Mouse (Mus musculus) lung, postnatal 0 days (tissue): ENCODE measurements around the gene Pank1. TPM values are rescaled to one million over a fixed set of nuclear protein-coding genes. Genes with fewer than 3 reads are reported as not detected.
A peak's percentile ranks its signal among the peaks of the same experiment; 100 is the strongest.

Experiments used
- ATAC-seq: fragments of 200-750 bp; cut with Nextera tagmentation; 2 replicates; pipeline ENCODE4 v1.8.0; 2017; ENCODE audit warnings: moderate library complexity
- DNase-seq: peaks from one replicate; pipeline ENCODE4 v3.0.0-alpha.2; 2016; ENCODE audit warnings: low spot score
- H3K27ac ChIP-seq: fragments of 300-500 bp; sonication (generic); 2 replicates; pipeline ENCODE4 v1.5.1; 2014; ENCODE audit warnings: antibody characterized with exemption, mild to moderate bottlenecking, low read length, mixed read lengths
- H3K27me3 ChIP-seq: fragments of 300-500 bp; sonication (generic); replicated peaks from 2 replicates; pipeline ENCODE4 v1.6.1; 2014; ENCODE audit warnings: low read length, mixed read lengths; ENCODE audit not compliant: insufficient read depth
- H3K36me3 ChIP-seq: fragments of 300-500 bp; sonication (generic); 2 replicates; pipeline ENCODE4 v1.6.1; 2014; ENCODE audit warnings: low read length, mixed read lengths; ENCODE audit not compliant: insufficient read depth
- H3K4me1 ChIP-seq: fragments of 300-500 bp; sonication (generic); 2 replicates; pipeline ENCODE4 v1.6.1; 2014; ENCODE audit warnings: antibody characterized with exemption, low read depth, low read length, mixed read lengths; ENCODE audit not compliant: insufficient read depth
- H3K4me2 ChIP-seq: fragments of 300-500 bp; sonication (generic); replicated peaks from 2 replicates; pipeline ENCODE4 v1.6.1; 2014; ENCODE audit warnings: low read depth, mild to moderate bottlenecking, low read length, moderate library complexity, mixed read lengths
- H3K4me3 ChIP-seq: fragments of 300-500 bp; sonication (generic); 2 replicates; pipeline ENCODE4 v1.5.1; 2014; ENCODE audit warnings: low read depth, low read length
- H3K9ac ChIP-seq: fragments of 300-500 bp; sonication (generic); replicated peaks from 2 replicates; pipeline ENCODE4 v1.6.1; 2014; ENCODE audit warnings: low read depth, mild to moderate bottlenecking
- H3K9me3 ChIP-seq: fragments of 300-500 bp; sonication (generic); 2 replicates; pipeline ENCODE4 v1.6.1; 2016; ENCODE audit warnings: low read length, mixed read lengths
- CTCF ChIP-seq: IDR thresholded peaks from 2 replicates; pipeline ENCODE4 v1.5.1; 2016; ENCODE audit warnings: antibody characterized with exemption, mild to moderate bottlenecking
- EP300 ChIP-seq: IDR thresholded peaks from 2 replicates; pipeline ENCODE4 v1.6.1; 2016; ENCODE audit warnings: antibody characterized with exemption, mild to moderate bottlenecking, control low read depth
- WGBS: fragments of 180-500 bp; shearing (Covaris S2); extraction: QIAGEN DNeasy Blood & Tissue Kit; methylation state at CpG from one replicate; pipeline ENCODE4 v1.1.7; 2014; 5-methylcytosine and 5-hydroxymethylcytosine counted together
- polyA plus RNA-seq: library from polyadenylated mRNA; unstranded; fragments of >200 nt; fragmentation: Nextera tagmentation; extraction: Ambion mirVana; gene quantifications from 2 replicates; pipeline ENCODE4 v1.2.1, GENCODE M21; 2015

Pank1 gene
- polyA plus RNA-seq, 1 experiment from 2014 or later: 5.6 TPM

DNA sequence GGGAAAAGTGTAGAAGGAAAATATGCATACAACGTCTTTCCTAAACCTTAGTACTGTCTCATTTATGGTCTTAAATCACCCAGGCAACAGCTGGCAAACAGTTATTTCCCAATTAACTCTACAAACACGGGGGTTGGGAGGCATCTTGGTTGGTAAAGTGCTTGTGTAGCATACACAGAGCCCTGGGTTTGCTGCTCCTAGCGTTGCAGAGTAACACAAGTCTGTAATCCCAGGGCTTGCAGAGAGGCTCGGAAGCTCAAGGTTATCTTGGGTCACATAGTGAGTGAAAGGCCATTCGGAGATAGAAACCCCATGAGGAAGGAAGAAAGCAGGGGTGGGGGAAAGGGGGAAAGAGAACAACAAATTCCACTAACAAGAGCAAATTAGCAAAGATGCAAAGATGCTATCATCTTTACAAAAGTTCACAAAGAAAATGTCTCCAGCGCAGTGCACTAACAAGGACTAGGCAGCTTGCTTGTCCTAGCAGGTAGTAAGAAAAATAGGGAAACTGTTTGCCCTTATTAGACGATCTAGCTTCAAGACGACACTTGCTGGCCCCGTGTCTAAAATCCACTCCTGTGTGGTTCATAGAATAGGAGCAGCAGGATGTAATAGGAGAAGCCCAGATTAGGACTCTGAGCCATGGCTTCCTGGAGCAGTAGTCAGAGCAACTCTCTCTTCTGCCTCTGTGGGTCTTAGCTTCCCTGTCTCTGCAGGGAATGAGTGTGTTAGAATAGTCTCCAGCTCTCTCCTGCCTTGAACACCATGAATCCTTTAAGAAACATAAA is 37.3 kb downstream of the Pank1 start:
- TF ChIP-seq EP300 (no peak), CTCF (no peak)
- 31% methylated on average over 9 of the region's 9 CpGs for WGBS

DNA sequence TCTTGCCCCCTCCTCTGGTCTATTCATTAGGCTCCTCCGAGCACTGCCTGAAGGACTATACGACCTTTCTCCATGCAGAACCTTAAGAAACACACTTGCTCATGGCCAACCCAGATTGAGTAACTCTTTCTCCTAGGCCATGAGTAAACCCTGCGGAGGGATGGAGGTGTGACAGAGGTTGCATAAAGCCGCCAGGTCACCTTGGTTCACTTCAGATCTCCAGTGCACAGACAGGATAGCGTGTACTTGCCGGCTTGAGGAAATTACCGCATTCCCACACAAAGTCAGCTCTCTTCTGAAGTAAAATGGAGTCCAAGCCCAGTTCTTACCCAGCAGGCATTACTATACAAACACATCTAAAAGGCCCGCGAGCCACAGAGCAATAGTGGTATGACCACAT is 40.6 kb downstream of the Pank1 start:
- no peak for ATAC-seq
- no peak for DNase-seq
- WGBS: 89% methylated on average over 9 of the region's 9 CpGs

More for the DNA sequence above, 37.3 kb downstream of the Pank1 start:
- Histone ChIP-seq H3K4me3 (no peak overlapping the region), H3K27ac (no peak overlapping the region), H3K4me1 (no peaks in the 10 kb centered on the region; the same call in 1 of the 2 replicates), H3K4me2 (no peak overlapping the region), H3K27me3 (no peaks in the 10 kb centered on the region), H3K9ac (no peak overlapping the region), H3K36me3 (peaks cover 4% of the 10 kb centered on the region; the same call in 1 of the 2 replicates), H3K9me3 (no peaks in the 10 kb centered on the region)
- ATAC-seq (no peak), DNase-seq (no peak)

DNA sequence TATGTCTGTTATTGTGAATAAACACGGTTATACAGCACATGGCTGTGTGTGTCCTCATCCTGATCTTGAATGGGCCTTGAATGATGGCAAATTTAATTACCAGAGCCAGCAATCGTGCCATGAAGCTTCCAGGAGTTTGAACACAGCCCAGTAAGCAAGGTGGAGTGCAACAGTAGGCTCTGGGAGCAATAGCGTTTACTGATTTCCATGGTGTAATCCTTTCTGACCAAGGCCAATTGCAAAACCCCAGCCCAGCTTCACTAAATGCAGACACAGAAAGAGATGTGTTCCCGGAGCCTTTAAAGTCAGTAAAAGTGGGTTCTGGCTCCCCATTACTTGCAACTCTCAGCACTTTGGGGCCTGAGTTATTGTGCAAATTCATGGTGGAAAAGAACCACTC is 47.6 kb downstream of the Pank1 start:
- no peaks in the 10 kb centered on the region for H3K36me3 ChIP-seq

More for the DNA sequence above, 40.6 kb downstream of the Pank1 start:
- Histone ChIP-seq H3K27ac (no peak overlapping the region), H3K9me3 (no peaks in the 10 kb centered on the region), H3K27me3 (no peaks in the 10 kb centered on the region), H3K9ac (no peak overlapping the region), H3K4me3 (no peak overlapping the region), H3K36me3 (peaks cover 4% of the 10 kb centered on the region; the same call in 1 of the 2 replicates), H3K4me2 (no peak overlapping the region), H3K4me1 (no peaks in the 10 kb centered on the region)
- TF ChIP-seq EP300 (no peak), CTCF (no peak)

DNA sequence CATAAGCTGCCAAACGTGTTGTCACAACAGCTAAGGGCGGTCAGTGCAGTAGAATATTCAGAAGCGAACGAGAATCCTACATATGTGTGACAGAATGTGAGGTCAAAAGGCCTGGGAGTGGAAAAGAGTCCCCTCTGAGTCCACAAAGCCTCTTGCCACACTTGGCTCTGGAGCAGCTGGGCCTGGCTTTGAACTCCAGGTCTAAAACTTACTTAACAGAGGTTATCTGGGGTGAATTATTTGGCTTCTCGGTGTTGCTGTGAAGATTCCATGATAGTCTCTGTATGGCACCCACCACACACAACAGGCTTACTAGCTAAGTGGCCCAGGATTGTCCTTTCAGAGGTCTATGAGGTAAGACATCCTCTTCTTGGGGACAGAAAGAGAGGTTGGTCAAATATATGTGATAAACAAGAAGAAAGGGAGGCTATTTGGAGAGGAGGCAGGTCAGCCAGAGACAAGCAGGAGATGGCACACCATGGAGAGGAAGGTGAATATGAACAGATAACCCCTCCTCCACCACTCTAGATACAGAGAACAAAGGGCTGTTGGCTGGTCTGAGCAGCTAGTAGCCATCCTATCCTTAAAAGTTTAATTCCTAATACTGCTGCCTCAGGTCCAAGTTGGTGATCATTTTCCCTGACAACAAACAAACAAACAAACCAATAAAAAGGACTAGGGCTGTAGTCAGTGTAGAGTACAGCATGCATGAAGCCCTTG is 51.2 kb downstream of the Pank1 start:
- ATAC-seq: no peak

More for the DNA sequence above, 47.6 kb downstream of the Pank1 start:
- H3K27ac ChIP-seq: no peak overlapping the region
- no peak overlapping the region for H3K9ac ChIP-seq
- no peak overlapping the region for H3K4me2 ChIP-seq
- no peaks in the 10 kb centered on the region for H3K9me3 ChIP-seq
- no peak overlapping the region for H3K4me3 ChIP-seq
- H3K4me1 ChIP-seq: no peaks in the 10 kb centered on the region
- WGBS: 89% methylated on average over 4 of the region's 4 CpGs
- no peak for TF ChIP-seq EP300
- no peak for TF ChIP-seq CTCF
- DNase-seq (no peak), ATAC-seq (no peak)
- no peaks in the 10 kb centered on the region for H3K27me3 ChIP-seq

DNA sequence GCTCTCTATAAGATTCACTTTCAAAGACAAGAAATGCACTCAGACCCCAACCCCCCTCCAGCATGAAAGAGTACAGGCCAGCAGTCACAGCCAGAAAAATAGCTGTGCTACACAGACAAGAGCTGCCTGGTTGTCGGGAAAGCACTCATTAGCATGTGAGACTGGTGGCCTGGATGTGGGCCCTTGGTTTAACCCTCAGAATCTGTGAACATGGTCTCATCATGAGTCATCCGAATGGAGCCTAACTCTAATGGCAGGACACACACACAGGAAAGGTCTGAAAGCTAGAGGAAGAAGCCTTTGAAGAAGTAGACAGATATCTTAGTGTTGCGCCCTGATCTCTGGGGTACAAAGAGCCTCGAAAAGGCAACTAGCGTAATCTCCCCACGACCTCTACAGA is 51.8 kb downstream of the Pank1 start:
- Histone ChIP-seq H3K27ac (no peak overlapping the region), H3K4me3 (no peak overlapping the region), H3K4me1 (no peaks in the 10 kb centered on the region), H3K9me3 (no peaks in the 10 kb centered on the region), H3K9ac (no peak overlapping the region), H3K4me2 (no peak overlapping the region), H3K36me3 (no peaks in the 10 kb centered on the region), H3K27me3 (no peaks in the 10 kb centered on the region)
- no peak for TF ChIP-seq CTCF
- no peak for TF ChIP-seq EP300
- DNase-seq (peak; percentile 11), ATAC-seq (no peak)
- 83% methylated on average over 6 of the region's 6 CpGs for WGBS

More for the DNA sequence above, 51.2 kb downstream of the Pank1 start:
- DNase-seq: peak; percentile 9
- no peak overlapping the region for H3K4me3 ChIP-seq
- 71% methylated on average over 5 of the region's 5 CpGs for WGBS
- H3K4me2 ChIP-seq: no peak overlapping the region
- no peak overlapping the region for H3K9ac ChIP-seq
- H3K4me1 ChIP-seq: no peaks in the 10 kb centered on the region
- H3K27ac ChIP-seq: no peak overlapping the region
- no peaks in the 10 kb centered on the region for H3K9me3 ChIP-seq
- no peaks in the 10 kb centered on the region for H3K27me3 ChIP-seq
- no peak for TF ChIP-seq EP300
- no peaks in the 10 kb centered on the region for H3K36me3 ChIP-seq

DNA sequence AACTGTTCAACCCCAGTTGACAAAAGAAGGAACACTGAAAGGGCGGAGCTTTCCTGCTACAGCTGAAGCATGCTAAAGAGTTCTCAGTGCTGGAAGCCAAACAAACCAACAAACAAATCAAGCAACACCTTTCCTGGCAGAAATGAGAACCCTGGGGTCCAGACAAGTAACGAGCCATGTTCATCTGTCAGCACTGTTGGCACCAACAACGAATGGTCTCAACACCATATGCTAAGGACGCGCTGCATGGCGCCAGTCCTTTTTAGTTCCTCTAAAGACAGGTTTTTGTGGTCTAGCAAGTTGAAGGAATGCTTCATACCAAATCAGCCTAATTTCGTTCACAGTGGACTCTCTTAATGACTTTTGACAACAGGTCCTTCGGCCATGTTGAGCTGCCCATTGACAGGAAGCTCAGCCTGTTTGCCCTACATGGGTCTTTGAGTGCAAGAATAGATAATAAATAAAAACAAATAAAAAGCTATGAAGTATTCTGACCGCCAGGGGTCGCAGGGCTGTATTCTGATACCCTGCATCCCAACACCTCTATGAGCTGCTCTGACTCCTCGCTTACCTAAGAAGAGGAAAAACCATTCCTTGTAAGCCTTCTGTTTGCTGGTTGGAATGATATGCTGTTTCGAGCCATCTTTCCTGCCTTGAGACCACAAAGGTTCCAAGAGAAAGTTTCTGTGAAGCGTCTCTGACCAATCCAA is 53.2 kb downstream of the Pank1 start:
- H3K27ac ChIP-seq: no peak overlapping the region
- DNase-seq (peak; percentile 69), ATAC-seq (peak; percentile 28; the same call in 1 of the 2 replicates)
- TF ChIP-seq EP300 (no peak), CTCF (peak; percentile 69)
- H3K4me3 ChIP-seq: no peak overlapping the region
- no peaks in the 10 kb centered on the region for H3K36me3 ChIP-seq
- H3K27me3 ChIP-seq: no peaks in the 10 kb centered on the region
- no peaks in the 10 kb centered on the region for H3K9me3 ChIP-seq
- no peaks in the 10 kb centered on the region for H3K4me1 ChIP-seq
- H3K9ac ChIP-seq: no peak overlapping the region
- WGBS: 68% methylated on average over 13 of the region's 13 CpGs
- no peak overlapping the region for H3K4me2 ChIP-seq
